Mouse (Mus musculus): ENCODE measurements at regions not wholly inside any gene's neighbourhood (a gene's known extent, or its start where the extent isn't known, plus 50 kb on each side); places are given as distances from the start of the nearest gene placed in this dataset.

GRCm38 (mm10) chr6:51044873-51045272 is 387.6 kb upstream of the Nfe2l3 start:
- no peak for DNase-seq (ENCODE audit: low spot score in 2 of 2)

GRCm38 (mm10) chr6:51052451-51052921 is 380.0 kb upstream of the Nfe2l3 start:
- no peak for DNase-seq (ENCODE audit: low spot score in 2 of 2)

GRCm38 (mm10) chr6:51057229-51057628 is 375.2 kb upstream of the Nfe2l3 start:
- DNase-seq (ENCODE audit: low spot score in 2 of 2) = no peak

GRCm38 (mm10) chr6:51059923-51060847 is 372.3 kb upstream of the Nfe2l3 start:
- DNase-seq (ENCODE audit: low spot score in 2 of 2) = no peak

- no peak for DNase-seq (ENCODE audit: low spot score in 2 of 2)
These were observed 371.5 kb upstream of the Nfe2l3 start for GRCm38 (mm10) chr6:51060848-51061535.

GRCm38 (mm10) chr6:51065156-51065555 is 367.3 kb upstream of the Nfe2l3 start:
- no peak for DNase-seq (ENCODE audit: low spot score in 2 of 2)

- DNase-seq (ENCODE audit: low spot score in 2 of 2) = no peak
These were observed 365.1 kb upstream of the Nfe2l3 start for GRCm38 (mm10) chr6:51067332-51067731.

GRCm38 (mm10) chr6:51069945-51070344 is 362.5 kb upstream of the Nfe2l3 start:
- no peak for DNase-seq (ENCODE audit: low spot score in 2 of 2)

GRCm38 (mm10) chr6:51071243-51071642 is 361.2 kb upstream of the Nfe2l3 start:
- no peak for DNase-seq (ENCODE audit: low spot score in 2 of 2)

- no peak for DNase-seq (ENCODE audit: low spot score in 2 of 2)
These were observed 357.4 kb upstream of the Nfe2l3 start for GRCm38 (mm10) chr6:51075026-51075425.

GRCm38 (mm10) chr6:51076861-51077768 is 355.4 kb upstream of the Nfe2l3 start:
- DNase-seq (ENCODE audit: low spot score in 2 of 2) = no peak

- DNase-seq (ENCODE audit: low spot score in 2 of 2) = no peak
These were observed 354.7 kb upstream of the Nfe2l3 start for GRCm38 (mm10) chr6:51077769-51078096.

- no peak for DNase-seq (ENCODE audit: low spot score in 2 of 2)
These were observed 354.0 kb upstream of the Nfe2l3 start for GRCm38 (mm10) chr6:51078353-51078966.

- DNase-seq (ENCODE audit: low spot score in 2 of 2) = no peak
These were observed 353.5 kb upstream of the Nfe2l3 start for GRCm38 (mm10) chr6:51078967-51079355.

- DNase-seq (ENCODE audit: low spot score in 2 of 2) = no peak
These were observed 351.4 kb upstream of the Nfe2l3 start for GRCm38 (mm10) chr6:51081056-51081455.

- DNase-seq (ENCODE audit: low spot score in 2 of 2) = no peak
These were observed 347.8 kb upstream of the Nfe2l3 start for GRCm38 (mm10) chr6:51084656-51085055.

- DNase-seq (ENCODE audit: low spot score in 2 of 2) = no peak
These were observed 346.9 kb upstream of the Nfe2l3 start for GRCm38 (mm10) chr6:51085547-51085946.

GRCm38 (mm10) chr6:51086347-51086746 is 346.1 kb upstream of the Nfe2l3 start:
- no peak for DNase-seq (ENCODE audit: low spot score in 2 of 2)

GRCm38 (mm10) chr6:51087806-51088205 is 344.7 kb upstream of the Nfe2l3 start:
- DNase-seq (ENCODE audit: low spot score in 2 of 2) = no peak

- no peak for DNase-seq (ENCODE audit: low spot score in 2 of 2)
These were observed 343.7 kb upstream of the Nfe2l3 start for GRCm38 (mm10) chr6:51088641-51089372.

- no peak for DNase-seq (ENCODE audit: low spot score in 2 of 2)
These were observed 339.3 kb upstream of the Nfe2l3 start for GRCm38 (mm10) chr6:51093196-51093595.

Measured in frontal cortex, postnatal 10 days (tissue).